Mouse (Mus musculus): Measurements from ENCODE around the gene Gm6217. TPM values are rescaled to one million over a fixed set of nuclear protein-coding genes. Genes with fewer than 3 reads are reported as not detected.

Gm6217 gene
- total RNA-seq, 1 experiment from 2014 or later = not detected

- no peak for ATAC-seq (ENCODE audit: extremely low read depth, insufficient number of reproducible peaks, low FRiP score, poor library complexity, severe bottlenecking)
These were observed 30.6 kb downstream of the Gm6217 start for GRCm38 (mm10) chr1:82900567-82900966.

DNA sequence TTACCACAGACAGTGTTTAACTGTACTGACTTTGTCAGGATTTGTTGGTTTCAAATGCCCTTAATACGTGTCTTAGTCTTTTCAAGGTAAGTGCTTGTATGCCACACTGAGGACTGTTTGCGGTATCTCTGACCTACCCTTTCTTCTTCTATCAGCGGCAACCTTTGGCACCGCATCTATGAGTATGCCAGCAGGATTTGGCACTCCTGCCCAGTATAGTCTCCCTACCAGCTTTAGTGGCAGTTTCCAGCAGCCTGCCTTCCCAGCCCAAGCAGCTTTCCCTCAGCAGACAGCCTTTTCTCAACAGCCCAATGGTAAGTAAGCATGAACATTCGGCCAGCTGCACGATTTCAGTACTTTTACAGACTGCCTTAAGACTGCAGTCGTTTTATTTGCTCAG, 37.9 kb downstream of the Gm6217 start:
- no peak for ATAC-seq (ENCODE audit: extremely low read depth, insufficient number of reproducible peaks, low FRiP score, poor library complexity, severe bottlenecking)

Other genes starting within 250 kb of the Gm6217 start
- 127 and 128 TPM in 2 replicates for gene Mff, start 206.5 kb downstream of the Gm6217 start, total RNA-seq (2017)
- not detected in 2 replicates for gene Tm4sf20, start 162.9 kb downstream of the Gm6217 start, total RNA-seq (2017)
- not detected in 2 replicates for gene Gm47791, start 160.2 kb downstream of the Gm6217 start, total RNA-seq (2017)
- 55.2 and 59.5 TPM in 2 replicates for gene Agfg1, start 91.9 kb downstream of the Gm6217 start, total RNA-seq (2017)
- gene A030005L19Rik, start 18.1 kb downstream of the Gm6217 start, total RNA-seq (2017) = not detected in 2 replicates
- not detected in 2 replicates for gene A030014E15Rik, start 6.5 kb downstream of the Gm6217 start, total RNA-seq (2017)
- gene A030003K21Rik, start 12.0 kb upstream of the Gm6217 start, total RNA-seq (2017) = not detected in 2 replicates
- not detected in 2 replicates for gene Gm7544, start 24.6 kb upstream of the Gm6217 start, total RNA-seq (2017)
- gene Gm47955, start 28.9 kb upstream of the Gm6217 start, total RNA-seq (2017) = not detected in 2 replicates
- not detected in 2 replicates for gene Gm47959, start 69.1 kb upstream of the Gm6217 start, total RNA-seq (2017)
- gene Slc19a3, start 107.0 kb upstream of the Gm6217 start, total RNA-seq (2017) = not detected in 2 replicates
- gene Krtap28-10, start 111.1 kb upstream of the Gm6217 start, total RNA-seq (2017) = not detected in 2 replicates
- not detected in 2 replicates for gene Gm47969, start 113.5 kb upstream of the Gm6217 start, total RNA-seq (2017)
- gene A030005K14Rik, start 128.0 kb upstream of the Gm6217 start, total RNA-seq (2017) = not detected in 2 replicates
- not detected in 2 replicates for gene Krtap28-13, start 129.5 kb upstream of the Gm6217 start, total RNA-seq (2017)
- not detected in 2 replicates for gene Ccl20, start 185.4 kb upstream of the Gm6217 start, total RNA-seq (2017)
- not detected in 2 replicates for gene Daw1, start 228.4 kb upstream of the Gm6217 start, total RNA-seq (2017)

All from neutrophil, adult 5-6 weeks (primary cell).